Mouse (Mus musculus): ENCODE measurements around the gene Aadac. TPM values are rescaled to one million over a fixed set of nuclear protein-coding genes. Genes with fewer than 3 reads are reported as not detected.
A peak's percentile ranks its signal among the peaks of the same experiment; 100 is the strongest.

The Aadac gene
- total and polyA plus RNA-seq, 2 experiments from 2014 or later, result not detected

- Histone ChIP-seq H3K4me2 (ENCODE audit: low read depth) (no peak overlapping the region), H3K9me3 (ENCODE audit: low read length) (no peaks in the 10 kb centered on the region), H3K36me3 (ENCODE audit: insufficient read depth) (no peaks in the 10 kb centered on the region), H3K27ac (ENCODE audit: low read depth, low read length) (no peak overlapping the region), H3K27me3 (ENCODE audit: insufficient read depth, low read length) (no peaks in the 10 kb centered on the region), H3K9ac (no peak overlapping the region), H3K4me1 (ENCODE audit: insufficient read depth) (no peaks in the 10 kb centered on the region), H3K4me3 (ENCODE audit: low read depth, low read length) (no peak overlapping the region)
- peak; percentile 66 for TF ChIP-seq CTCF (IDR thresholded peaks at IDR 0.05; ENCODE audit: low read depth)
- peak; percentile 61; the same call in 1 of the 2 replicates for ATAC-seq
- peak; percentile 59 for DNase-seq
- WGBS, result 30% methylated on average over 3 of the region's 3 CpGs
These were observed 30.9 kb downstream of the Aadac start for GRCm38 (mm10) chr3:60056451-60056850.

- 94% methylated on average over 2 of the region's 2 CpGs for WGBS
- no peak overlapping the region for H3K9ac ChIP-seq
These were observed 31.7 kb downstream of the Aadac start for GRCm38 (mm10) chr3:60057070-60057808.

GRCm38 (mm10) chr3:60057809-60058082 is 32.2 kb downstream of the Aadac start:
- H3K27me3 ChIP-seq (ENCODE audit: insufficient read depth, low read length), result no peaks in the 10 kb centered on the region
- no peak overlapping the region for H3K4me3 ChIP-seq (ENCODE audit: low read depth, low read length)
- no peaks in the 10 kb centered on the region for H3K4me1 ChIP-seq (ENCODE audit: insufficient read depth)
- H3K36me3 ChIP-seq (ENCODE audit: insufficient read depth), result no peaks in the 10 kb centered on the region
- no peak overlapping the region for H3K9ac ChIP-seq
- H3K9me3 ChIP-seq (ENCODE audit: low read length), result no peaks in the 10 kb centered on the region
- H3K27ac ChIP-seq (ENCODE audit: low read depth, low read length), result no peak overlapping the region
- no peak for ATAC-seq
- no peak for DNase-seq
- H3K4me2 ChIP-seq (ENCODE audit: low read depth), result no peak overlapping the region
- no peak for TF ChIP-seq CTCF (IDR thresholded peaks at IDR 0.05; ENCODE audit: low read depth)
- WGBS, result 82% methylated on average over 1 of the region's 1 CpGs

More at GRCm38 (mm10) chr3:60057070-60057808, 31.7 kb downstream of the Aadac start:
- DNase-seq (no peak), ATAC-seq (no peak)
- H3K27ac ChIP-seq (ENCODE audit: low read depth, low read length), result no peak overlapping the region
- TF ChIP-seq CTCF (IDR thresholded peaks at IDR 0.05; ENCODE audit: low read depth), result no peak
- no peak overlapping the region for H3K4me2 ChIP-seq (ENCODE audit: low read depth)
- H3K4me1 ChIP-seq (ENCODE audit: insufficient read depth), result no peaks in the 10 kb centered on the region
- no peaks in the 10 kb centered on the region for H3K36me3 ChIP-seq (ENCODE audit: insufficient read depth)
- H3K27me3 ChIP-seq (ENCODE audit: insufficient read depth, low read length), result no peaks in the 10 kb centered on the region
- no peaks in the 10 kb centered on the region for H3K9me3 ChIP-seq (ENCODE audit: low read length)
- H3K4me3 ChIP-seq (ENCODE audit: low read depth, low read length), result no peak overlapping the region

GRCm38 (mm10) chr3:60078883-60079415 is 53.4 kb downstream of the Aadac start:
- no peaks in the 10 kb centered on the region for H3K4me1 ChIP-seq (ENCODE audit: insufficient read depth)
- H3K36me3 ChIP-seq (ENCODE audit: insufficient read depth), result no peaks in the 10 kb centered on the region
- ATAC-seq, result no peak
- no peaks in the 10 kb centered on the region for H3K27me3 ChIP-seq (ENCODE audit: insufficient read depth, low read length)
- no peaks in the 10 kb centered on the region for H3K9me3 ChIP-seq (ENCODE audit: low read length)
- H3K4me3 ChIP-seq (ENCODE audit: low read depth, low read length), result no peak overlapping the region
- DNase-seq, result no peak
- TF ChIP-seq CTCF (IDR thresholded peaks at IDR 0.05; ENCODE audit: low read depth), result no peak
- 61% methylated on average over 1 of the region's 1 CpGs for WGBS
- no peak overlapping the region for H3K4me2 ChIP-seq (ENCODE audit: low read depth)
- no peak overlapping the region for H3K9ac ChIP-seq
- H3K27ac ChIP-seq (ENCODE audit: low read depth, low read length), result no peak overlapping the region

GRCm38 (mm10) chr3:60080572-60080971 is 55.1 kb downstream of the Aadac start:
- 47% methylated on average over 4 of the region's 4 CpGs for WGBS
- H3K4me3 ChIP-seq (ENCODE audit: low read depth, low read length), result no peak overlapping the region
- H3K27ac ChIP-seq (ENCODE audit: low read depth, low read length), result no peak overlapping the region
- H3K9me3 ChIP-seq (ENCODE audit: low read length), result no peaks in the 10 kb centered on the region
- no peaks in the 10 kb centered on the region for H3K36me3 ChIP-seq (ENCODE audit: insufficient read depth)
- no peak for ATAC-seq
- no peak overlapping the region for H3K9ac ChIP-seq
- no peak for TF ChIP-seq CTCF (IDR thresholded peaks at IDR 0.05; ENCODE audit: low read depth)
- no peak for DNase-seq
- no peak overlapping the region for H3K4me2 ChIP-seq (ENCODE audit: low read depth)
- H3K27me3 ChIP-seq (ENCODE audit: insufficient read depth, low read length), result no peaks in the 10 kb centered on the region
- no peaks in the 10 kb centered on the region for H3K4me1 ChIP-seq (ENCODE audit: insufficient read depth)

GRCm38 (mm10) chr3:60081648-60082047 is 56.1 kb downstream of the Aadac start, which contains the start of gene Sucnr1:
Gene Sucnr1 (plus strand): TSS chr3:60081869.
- Histone ChIP-seq H3K4me3 (ENCODE audit: low read depth, low read length) (no peak within 1 kb of the TSS), H3K27ac (ENCODE audit: low read depth, low read length) (no peak within 1 kb of the TSS), H3K9me3 (ENCODE audit: low read length) (no peaks in the 10 kb centered on the region), H3K9ac (no peak within 1 kb of the TSS), H3K36me3 (ENCODE audit: insufficient read depth) (no peaks in the 10 kb centered on the region), H3K27me3 (ENCODE audit: insufficient read depth, low read length) (no peaks in the 10 kb centered on the region), H3K4me2 (ENCODE audit: low read depth) (no peak within 1 kb of the TSS), H3K4me1 (ENCODE audit: insufficient read depth) (no peaks in the 10 kb centered on the region)
- 31% methylated on average over 4 of the region's 4 CpGs for WGBS
- no peak for TF ChIP-seq CTCF (IDR thresholded peaks at IDR 0.05; ENCODE audit: low read depth)
- DNase-seq (no peak), ATAC-seq (0 out of 2 replicates have a peak, but pooled peaks have one; percentile 14)

GRCm38 (mm10) chr3:60082746-60083145 is 57.2 kb downstream of the Aadac start:
- Histone ChIP-seq H3K9ac (no peak overlapping the region), H3K27ac (ENCODE audit: low read depth, low read length) (no peak overlapping the region), H3K27me3 (ENCODE audit: insufficient read depth, low read length) (no peaks in the 10 kb centered on the region), H3K4me1 (ENCODE audit: insufficient read depth) (no peaks in the 10 kb centered on the region), H3K4me2 (ENCODE audit: low read depth) (no peak overlapping the region), H3K4me3 (ENCODE audit: low read depth, low read length) (no peak overlapping the region), H3K9me3 (ENCODE audit: low read length) (no peaks in the 10 kb centered on the region), H3K36me3 (ENCODE audit: insufficient read depth) (no peaks in the 10 kb centered on the region)
- ATAC-seq (no peak), DNase-seq (no peak)
- 89% methylated on average over 3 of the region's 3 CpGs for WGBS
- no peak for TF ChIP-seq CTCF (IDR thresholded peaks at IDR 0.05; ENCODE audit: low read depth)
